Mouse (Mus musculus) MEL (cell line): ENCODE measurements around the gene Zfp36l1. TPM values are rescaled to one million over a fixed set of nuclear protein-coding genes. Genes with fewer than 3 reads are reported as not detected.
A peak's percentile ranks its signal among the peaks of the same experiment; 100 is the strongest.

Experiments
- DNase-seq: peaks from one replicate; pipeline ENCODE4 v3.0.0; 2011; ENCODE audit warnings: low read depth, low spot score
- H3K27ac ChIP-seq: 2 replicates; pipeline ENCODE4 v1.5.1; 2012; ENCODE audit warnings: low read depth, mild to moderate bottlenecking, control low read depth, low read length, moderate library complexity; ENCODE audit not compliant: control insufficient read depth
- H3K27me3 ChIP-seq, 2 experiments: fragments of 150-350 bp in 1 of 2; sonication (generic) in 1 of 2; 2 replicates each; pipeline ENCODE4 v1.6.1; 2012; ENCODE audit warnings: low read length in 2 of 2, mild to moderate bottlenecking in 2 of 2, improper control_type of control experiment in 1 of 2, moderate library complexity in 1 of 2; ENCODE audit not compliant: insufficient read depth in 2 of 2, control insufficient read depth in 1 of 2
- H3K36me3 ChIP-seq, 2 experiments: 2 replicates each; pipeline ENCODE4 v1.6.1; 2012 to 2014; ENCODE audit warnings: low read length in 2 of 2, improper control_type of control experiment in 1 of 2, inconsistent platforms in 1 of 2, mild to moderate bottlenecking in 1 of 2; ENCODE audit not compliant: insufficient read depth in 2 of 2, control insufficient read depth in 1 of 2
- H3K4me1 ChIP-seq, 2 experiments: fragments of 150-350 bp in 1 of 2; sonication (generic) in 1 of 2; 2 replicates each; pipeline ENCODE4 v1.6.1; 2012; ENCODE audit warnings: low read length in 2 of 2, improper control_type of control experiment in 1 of 2, mild to moderate bottlenecking in 1 of 2; ENCODE audit not compliant: insufficient read depth in 2 of 2, control insufficient read depth in 1 of 2
- H3K4me3 ChIP-seq, 2 experiments: fragments of 150-350 bp in 1 of 2; sonication (generic) in 1 of 2; 2 replicates each; pipeline ENCODE4 v1.5.1; 2012; ENCODE audit warnings: low read depth in 2 of 2, low read length in 2 of 2, mild to moderate bottlenecking in 2 of 2, moderate library complexity in 2 of 2, control low read depth in 1 of 2, improper control_type of control experiment in 1 of 2; ENCODE audit not compliant: control insufficient read depth in 1 of 2, insufficient read depth in 1 of 2
- H3K79me2 ChIP-seq: 2 replicates; pipeline ENCODE4 v1.6.1; 2012; ENCODE audit warnings: mild to moderate bottlenecking, low read length, moderate library complexity; ENCODE audit not compliant: control insufficient read depth, poor library complexity, insufficient read depth
- H3K9ac ChIP-seq: 2 replicates; pipeline ENCODE4 v1.6.1; 2012; ENCODE audit warnings: low read depth, mild to moderate bottlenecking, control low read depth, low read length, moderate library complexity; ENCODE audit not compliant: control insufficient read depth, poor library complexity, severe bottlenecking
- H3K9me3 ChIP-seq: fragments of 150-350 bp; sonication (generic); replicated peaks from 2 replicates; pipeline ENCODE4 v1.6.1; 2012; ENCODE audit warnings: mild to moderate bottlenecking, low read length, improper control_type of control experiment, moderate library complexity; ENCODE audit not compliant: insufficient read depth
- BHLHE40 ChIP-seq: IDR thresholded peaks from 2 replicates; pipeline ENCODE4 v1.6.1; 2012; ENCODE audit warnings: low read depth, mild to moderate bottlenecking, inconsistent platforms, low read length, improper control_type of control experiment, borderline replicate concordance
- E2F4 ChIP-seq: IDR thresholded peaks from 2 replicates; pipeline ENCODE4 v1.6.1; 2011; ENCODE audit warnings: low read depth, low read length, improper control_type of control experiment, borderline replicate concordance
- EP300 ChIP-seq, 2 experiments: IDR thresholded peaks; 2 replicates each; pipeline ENCODE4 v1.6.1; 2011; ENCODE audit warnings: improper control_type of control experiment in 2 of 2, low read length in 2 of 2, low read depth in 1 of 2, mild to moderate bottlenecking in 1 of 2
- ETS1 ChIP-seq: IDR thresholded peaks from 2 replicates; pipeline ENCODE4 v1.6.1; 2012; ENCODE audit warnings: low read depth, mild to moderate bottlenecking, inconsistent platforms, low read length, improper control_type of control experiment, moderate library complexity
- JUND ChIP-seq: IDR thresholded peaks from 2 replicates; pipeline ENCODE4 v1.6.1; 2011; ENCODE audit warnings: low read depth, mild to moderate bottlenecking, improper control_type of control experiment, low read length
- MAFK ChIP-seq: IDR thresholded peaks from 2 replicates; pipeline ENCODE4 v1.6.1; 2011; ENCODE audit warnings: low read depth, mild to moderate bottlenecking, low read length, improper control_type of control experiment, borderline replicate concordance
- MAX ChIP-seq: IDR thresholded peaks from 2 replicates; pipeline ENCODE4 v1.6.1; 2011; ENCODE audit warnings: low read length, improper control_type of control experiment
- MEF2A ChIP-seq: IDR thresholded peaks from 2 replicates; pipeline ENCODE4 v1.6.1; 2014; ENCODE audit warnings: low read depth, mild to moderate bottlenecking, inconsistent platforms, low read length, improper control_type of control experiment; ENCODE audit not compliant: poor library complexity, insufficient replicate concordance, severe bottlenecking; ENCODE audit errors: extremely low read depth
- MYB ChIP-seq: IDR thresholded peaks from 2 replicates; pipeline ENCODE4 v1.6.1; 2011; ENCODE audit warnings: mild to moderate bottlenecking, low read depth, low read length, improper control_type of control experiment
- NELFE ChIP-seq: IDR thresholded peaks from 2 replicates; pipeline ENCODE4 v1.6.1; 2011; ENCODE audit warnings: low read depth, low read length, improper control_type of control experiment
- NRF1 ChIP-seq: IDR thresholded peaks from 2 replicates; pipeline ENCODE4 v1.6.1; 2014; ENCODE audit warnings: low read depth, mild to moderate bottlenecking, inconsistent platforms, low read length, improper control_type of control experiment, moderate library complexity; ENCODE audit not compliant: poor library complexity, insufficient read depth, severe bottlenecking
- POLR2A ChIP-seq, 2 experiments: IDR thresholded peaks; 2 replicates each; pipeline ENCODE4 v1.6.1; 2011 to 2012; ENCODE audit warnings: low read length in 2 of 2, mild to moderate bottlenecking in 2 of 2, control low read depth in 1 of 2, improper control_type of control experiment in 1 of 2, low read depth in 1 of 2, moderate library complexity in 1 of 2; ENCODE audit not compliant: control insufficient read depth in 1 of 2, insufficient read depth in 1 of 2, poor library complexity in 1 of 2
- POLR2AphosphoS2 ChIP-seq: IDR thresholded peaks from 2 replicates; pipeline ENCODE4 v1.6.1; 2011; ENCODE audit warnings: low read length, improper control_type of control experiment
- POLR2AphosphoS5 ChIP-seq: IDR thresholded peaks from 2 replicates; pipeline ENCODE4 v1.6.1; 2012; ENCODE audit warnings: low read depth, borderline replicate concordance, mild to moderate bottlenecking, inconsistent platforms, low read length, moderate library complexity, mixed read lengths
- SIN3A ChIP-seq: IDR thresholded peaks from 2 replicates; pipeline ENCODE4 v1.6.1; 2012; ENCODE audit warnings: low read length, improper control_type of control experiment, inconsistent platforms
- SMC3 ChIP-seq: IDR thresholded peaks from 2 replicates; pipeline ENCODE4 v1.6.1; 2011; ENCODE audit warnings: low read depth, low read length, improper control_type of control experiment
- TAL1 ChIP-seq: IDR thresholded peaks from 2 replicates; pipeline ENCODE4 v1.6.1; 2012; ENCODE audit warnings: mild to moderate bottlenecking, inconsistent platforms, low read length, moderate library complexity, mixed read lengths
- USF1 ChIP-seq: IDR thresholded peaks from 2 replicates; pipeline ENCODE4 v1.6.1; 2014; ENCODE audit warnings: low read depth, mild to moderate bottlenecking, inconsistent platforms, low read length, improper control_type of control experiment, moderate library complexity
- ZKSCAN1 ChIP-seq: IDR thresholded peaks from 2 replicates; pipeline ENCODE4 v1.6.1; 2012; ENCODE audit warnings: low read depth, mild to moderate bottlenecking, inconsistent platforms, low read length, improper control_type of control experiment, moderate library complexity
- polyA plus RNA-seq, 2 experiments: library from polyadenylated mRNA; stranded (reverse) in 1 of 2; unstranded in 1 of 2; fragments of >175 nt in 1 of 2; fragments of >200 nt in 1 of 2; gene quantifications; 2 replicates each; pipeline versions ENCODE4 v1.2.1 to v1.2.4; 2012; ENCODE audit warnings: low replicate concordance in 2 of 2, low read depth in 1 of 2; ENCODE audit not compliant: insufficient read length in 2 of 2, insufficient read depth in 1 of 2, missing spikeins in 1 of 2
- total RNA-seq: library from RNA; depleted of rRNA; stranded (reverse); fragments of 300-350 nt; gene quantifications from 2 replicates; pipeline ENCODE4 v1.2.3, GENCODE M21; 2012

Gene Zfp36l1
- total and polyA plus RNA-seq, 3 experiments, result 1.2 to 22.5 TPM; not detected in 1

DNA sequence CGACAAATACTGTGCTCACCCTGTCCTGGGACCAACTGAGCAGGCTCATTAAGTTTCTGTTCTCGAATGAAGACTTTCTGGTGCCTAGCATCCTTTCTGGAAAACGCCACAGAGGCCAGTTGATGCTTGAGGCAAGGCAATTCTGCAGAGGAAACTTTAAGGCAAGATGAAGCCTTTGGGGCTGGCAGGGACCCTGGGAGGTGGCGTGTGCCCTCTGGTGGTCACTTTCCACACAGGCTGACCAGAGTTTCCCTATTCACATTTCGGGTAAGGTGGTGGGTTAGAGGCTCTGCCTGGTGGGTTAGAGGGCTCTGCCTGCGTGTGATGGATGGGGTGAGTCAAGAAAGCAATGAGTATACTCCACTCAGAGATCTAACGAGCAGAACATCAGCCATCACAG, 28.7 kb upstream of the Zfp36l1 start (continued):
- TF ChIP-seq JUND (no peak), MAX (no peak), POLR2AphosphoS2 (no peak), SMC3 (peak; percentile 92), E2F4 (no peak), NELFE (no peak), EP300 (IDR thresholded peaks at IDR 0.05; ENCODE audit: low read depth in 1 of 2, low read length in 2 of 2) (no peak), NRF1 (no peak), SIN3A (no peak), USF1 (no peak), ETS1 (no peak), MEF2A (no peak)
- TF ChIP-seq, all 39 proteins: peak for 4

- H3K4me1 ChIP-seq, result peaks cover 2 to 10% of the 10 kb centered on the region in 2 experiments; a peak in 3 of 4 replicates
- TF ChIP-seq ZKSCAN1 (no peak), BHLHE40 (no peak), USF1 (no peak), TAL1 (no peak), ETS1 (no peak), POLR2A (IDR thresholded peaks at IDR 0.05; ENCODE audit: control insufficient read depth in 1 of 2, insufficient read depth in 1 of 2, low read depth in 1 of 2, low read length in 2 of 2, poor library complexity in 1 of 2) (no peak), EP300 (IDR thresholded peaks at IDR 0.05; ENCODE audit: low read depth in 1 of 2, low read length in 2 of 2) (no peak), E2F4 (no peak), MAFK (no peak), POLR2AphosphoS5 (no peak), MYB (no peak)
- no peaks in the 10 kb centered on the region for H3K27me3 ChIP-seq
- peak overlapping the region; percentile 2 to 9; a peak in 2 of 4 replicates for H3K4me3 ChIP-seq
- no peak overlapping the region for H3K27ac ChIP-seq
- peak; percentile 32 for DNase-seq
- no peaks in the 10 kb centered on the region for H3K9me3 ChIP-seq
- no peak overlapping the region for H3K9ac ChIP-seq
- H3K36me3 ChIP-seq, result peaks cover 0 to under 1% of the 10 kb centered on the region in 2 experiments; a peak in 1 of 4 replicates
- no peaks in the 10 kb centered on the region for H3K79me2 ChIP-seq
These were observed 28.2 kb upstream of the Zfp36l1 start for GRCm38 (mm10) chr12:80141011-80141410.
